Mouse (Mus musculus): ENCODE measurements around the gene Skap1. TPM values are rescaled to one million over a fixed set of nuclear protein-coding genes. Genes with fewer than 3 reads are reported as not detected.
A peak's percentile ranks its signal among the peaks of the same experiment; 100 is the strongest.

The Skap1 gene
- polyA plus RNA-seq, 1 experiment = 3.3 TPM

GRCm38 (mm10) chr11:96686713-96687280 lies 222.4 kb downstream of the Skap1 start:
- H3K4me1 ChIP-seq (ENCODE audit: control insufficient read depth, insufficient read depth, low read length) = no peaks in the 10 kb centered on the region
- TF ChIP-seq POLR2A (IDR thresholded peaks at IDR 0.05; ENCODE audit: low read depth, low read length) = no peak
- no peak for TF ChIP-seq CTCF (conservative IDR thresholded peaks at IDR 0.05; ENCODE audit: insufficient read depth, insufficient read length, low read depth, low read length)
- WGBS = 19% methylated on average over 16 of the region's 16 CpGs
- no peak overlapping the region for H3K4me3 ChIP-seq (ENCODE audit: insufficient read depth, low read depth, low read length)
- no peaks in the 10 kb centered on the region; the same call in 1 of the 2 replicates for H3K27me3 ChIP-seq (replicated peaks; ENCODE audit: control insufficient read depth, insufficient read depth, low read length)
- H3K27ac ChIP-seq (ENCODE audit: insufficient read depth, low read depth, low read length) = no peak overlapping the region
- H3K36me3 ChIP-seq (ENCODE audit: control insufficient read depth, insufficient read depth, low read length) = no peaks in the 10 kb centered on the region
- no peak for DNase-seq

GRCm38 (mm10) chr11:96692250-96692649 lies 227.9 kb downstream of the Skap1 start:
- no peaks in the 10 kb centered on the region for H3K36me3 ChIP-seq (ENCODE audit: control insufficient read depth, insufficient read depth, low read length)
- H3K27ac ChIP-seq (ENCODE audit: insufficient read depth, low read depth, low read length) = no peak overlapping the region
- no peak overlapping the region for H3K4me3 ChIP-seq (ENCODE audit: insufficient read depth, low read depth, low read length)
- 88% methylated on average over 5 of the region's 5 CpGs for WGBS
- TF ChIP-seq POLR2A (IDR thresholded peaks at IDR 0.05; ENCODE audit: low read depth, low read length) (no peak), CTCF (conservative IDR thresholded peaks at IDR 0.05; ENCODE audit: insufficient read depth, insufficient read length, low read depth, low read length) (no peak)
- peaks cover 3% of the 10 kb centered on the region; the same call in 1 of the 2 replicates for H3K4me1 ChIP-seq (ENCODE audit: control insufficient read depth, insufficient read depth, low read length)
- no peaks in the 10 kb centered on the region for H3K27me3 ChIP-seq (replicated peaks; ENCODE audit: control insufficient read depth, insufficient read depth, low read length)
- no peak for DNase-seq

DNA sequence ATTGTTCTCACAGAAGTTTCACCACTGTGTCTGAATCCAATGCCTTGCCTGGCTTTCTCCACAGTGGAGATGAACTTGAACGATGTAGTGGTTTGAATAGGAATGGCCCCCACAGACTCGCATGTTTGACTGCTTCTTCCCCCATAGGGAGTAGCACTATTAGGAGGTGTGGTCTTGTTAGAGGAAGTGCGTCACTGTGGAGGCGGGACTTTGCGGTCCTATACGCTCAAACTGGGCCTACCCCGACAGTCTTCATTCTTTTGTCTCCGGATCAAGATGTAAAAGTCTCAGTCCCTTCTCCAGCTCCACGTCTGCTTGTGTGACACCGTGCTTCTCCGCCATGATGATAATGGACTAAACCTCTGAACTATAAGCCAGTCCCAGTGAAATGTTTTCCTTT lies 229.0 kb downstream of the Skap1 start:
- Histone ChIP-seq H3K27ac (ENCODE audit: insufficient read depth, low read depth, low read length) (no peak overlapping the region), H3K36me3 (ENCODE audit: control insufficient read depth, insufficient read depth, low read length) (no peaks in the 10 kb centered on the region), H3K27me3 (replicated peaks; ENCODE audit: control insufficient read depth, insufficient read depth, low read length) (no peaks in the 10 kb centered on the region), H3K4me3 (ENCODE audit: insufficient read depth, low read depth, low read length) (no peak overlapping the region), H3K4me1 (ENCODE audit: control insufficient read depth, insufficient read depth, low read length) (peaks cover 8% of the 10 kb centered on the region; the same call in 1 of the 2 replicates)
- TF ChIP-seq POLR2A (IDR thresholded peaks at IDR 0.05; ENCODE audit: low read depth, low read length) (no peak), CTCF (conservative IDR thresholded peaks at IDR 0.05; ENCODE audit: insufficient read depth, insufficient read length, low read depth, low read length) (no peak)
- DNase-seq = no peak
- WGBS = 97% methylated on average over 11 of the region's 11 CpGs

GRCm38 (mm10) chr11:96694774-96695173 lies 230.4 kb downstream of the Skap1 start:
- no peak overlapping the region for H3K27ac ChIP-seq (ENCODE audit: insufficient read depth, low read depth, low read length)
- TF ChIP-seq POLR2A (IDR thresholded peaks at IDR 0.05; ENCODE audit: low read depth, low read length) = no peak
- H3K36me3 ChIP-seq (ENCODE audit: control insufficient read depth, insufficient read depth, low read length) = no peaks in the 10 kb centered on the region
- H3K4me3 ChIP-seq (ENCODE audit: insufficient read depth, low read depth, low read length) = no peak overlapping the region
- no peak for DNase-seq
- no peaks in the 10 kb centered on the region for H3K27me3 ChIP-seq (replicated peaks; ENCODE audit: control insufficient read depth, insufficient read depth, low read length)
- 67% methylated on average over 12 of the region's 12 CpGs for WGBS
- peaks cover 8% of the 10 kb centered on the region; the same call in 1 of the 2 replicates for H3K4me1 ChIP-seq (ENCODE audit: control insufficient read depth, insufficient read depth, low read length)

- TF ChIP-seq CTCF (conservative IDR thresholded peaks at IDR 0.05; ENCODE audit: insufficient read depth, insufficient read length, low read depth, low read length) (no peak), POLR2A (IDR thresholded peaks at IDR 0.05; ENCODE audit: low read depth, low read length) (no peak)
- Histone ChIP-seq H3K4me3 (ENCODE audit: insufficient read depth, low read depth, low read length) (no peak overlapping the region), H3K27ac (ENCODE audit: insufficient read depth, low read depth, low read length) (no peak overlapping the region), H3K27me3 (replicated peaks; ENCODE audit: control insufficient read depth, insufficient read depth, low read length) (no peaks in the 10 kb centered on the region), H3K4me1 (ENCODE audit: control insufficient read depth, insufficient read depth, low read length) (peaks cover 8% of the 10 kb centered on the region; the same call in 1 of the 2 replicates), H3K36me3 (ENCODE audit: control insufficient read depth, insufficient read depth, low read length) (no peaks in the 10 kb centered on the region)
- 75% methylated on average over 15 of the region's 15 CpGs for WGBS
- DNase-seq = no peak
Observed at GRCm38 (mm10) chr11:96696168-96696727, 231.9 kb downstream of the Skap1 start.

DNA sequence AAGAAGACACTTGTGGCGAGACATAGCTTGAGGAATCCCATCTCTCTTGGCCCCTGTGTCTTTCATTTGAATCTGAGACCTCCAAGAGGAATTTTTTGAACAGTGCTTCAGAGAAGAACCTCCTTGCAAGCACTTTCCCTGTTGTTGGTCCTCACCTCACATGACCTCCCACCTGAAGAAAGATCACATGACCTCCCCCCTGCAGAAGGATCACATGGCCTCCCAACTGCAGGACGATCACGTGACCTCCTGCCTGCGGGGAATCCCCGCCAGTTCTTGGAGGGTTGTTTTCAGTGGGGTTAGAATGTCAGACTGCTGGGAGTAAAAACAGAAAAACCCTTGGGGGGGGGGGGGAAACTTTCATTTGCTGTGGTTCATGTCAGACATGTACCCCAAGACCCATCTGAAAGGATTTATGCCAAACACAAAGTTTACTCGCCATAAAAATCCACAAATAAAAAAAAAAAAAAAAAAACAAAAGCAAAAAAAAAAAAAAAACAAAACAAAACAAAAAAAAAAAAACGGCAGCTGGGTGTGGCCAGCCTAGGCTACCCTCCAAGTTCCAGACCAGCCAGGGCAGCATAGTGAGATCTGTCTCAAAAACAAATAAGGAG lies 232.6 kb downstream of the Skap1 start:
- 17% methylated on average over 7 of the region's 7 CpGs for WGBS
- H3K4me1 ChIP-seq (ENCODE audit: control insufficient read depth, insufficient read depth, low read length) = peaks cover 8% of the 10 kb centered on the region; the same call in 1 of the 2 replicates
- no peak overlapping the region for H3K27ac ChIP-seq (ENCODE audit: insufficient read depth, low read depth, low read length)
- TF ChIP-seq CTCF (conservative IDR thresholded peaks at IDR 0.05; ENCODE audit: insufficient read depth, insufficient read length, low read depth, low read length) (no peak), POLR2A (IDR thresholded peaks at IDR 0.05; ENCODE audit: low read depth, low read length) (no peak)
- peak; percentile 72 for DNase-seq
- H3K27me3 ChIP-seq (replicated peaks; ENCODE audit: control insufficient read depth, insufficient read depth, low read length) = no peaks in the 10 kb centered on the region
- no peak overlapping the region for H3K4me3 ChIP-seq (ENCODE audit: insufficient read depth, low read depth, low read length)
- no peaks in the 10 kb centered on the region for H3K36me3 ChIP-seq (ENCODE audit: control insufficient read depth, insufficient read depth, low read length)

DNA sequence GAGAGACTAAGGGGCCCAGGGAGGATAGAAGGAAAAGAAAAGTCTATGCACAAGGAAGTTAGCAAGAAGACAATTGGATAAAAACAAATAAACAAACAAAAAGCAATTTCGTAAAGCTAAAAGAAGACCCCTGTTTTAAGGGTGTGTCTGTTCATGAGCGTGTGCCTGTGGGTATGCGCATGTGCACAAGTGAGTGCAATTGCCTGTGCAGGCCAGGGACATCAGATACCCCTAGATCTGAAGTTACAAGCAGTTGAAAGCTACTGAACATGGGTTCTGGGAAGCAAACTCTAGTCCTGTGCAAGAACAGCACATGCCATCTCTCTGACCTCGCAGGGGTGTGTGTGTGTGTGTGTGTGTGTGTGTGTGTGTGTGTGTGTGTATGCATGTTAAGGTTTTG lies 233.1 kb downstream of the Skap1 start:
- Histone ChIP-seq H3K4me3 (ENCODE audit: insufficient read depth, low read depth, low read length) (no peak overlapping the region), H3K36me3 (ENCODE audit: control insufficient read depth, insufficient read depth, low read length) (no peaks in the 10 kb centered on the region), H3K27me3 (replicated peaks; ENCODE audit: control insufficient read depth, insufficient read depth, low read length) (no peaks in the 10 kb centered on the region), H3K4me1 (ENCODE audit: control insufficient read depth, insufficient read depth, low read length) (peaks cover 8% of the 10 kb centered on the region; the same call in 1 of the 2 replicates), H3K27ac (ENCODE audit: insufficient read depth, low read depth, low read length) (no peak overlapping the region)
- no peak for TF ChIP-seq CTCF (conservative IDR thresholded peaks at IDR 0.05; ENCODE audit: insufficient read depth, insufficient read length, low read depth, low read length)
- TF ChIP-seq POLR2A (IDR thresholded peaks at IDR 0.05; ENCODE audit: low read depth, low read length) = no peak
- no peak for DNase-seq
- WGBS = 84% methylated on average over 4 of the region's 4 CpGs
